Mouse (Mus musculus) liver, embryonic 13.5 days (tissue): ENCODE measurements at regions not wholly inside any gene's neighbourhood (a gene's known extent, or its start where the extent isn't known, plus 50 kb on each side); places are given as distances from the start of the nearest gene placed in this dataset.

Experiments
- ATAC-seq: fragments of 200-750 bp; cut with Nextera tagmentation; 2 replicates; pipeline ENCODE4 v1.8.0; 2017; ENCODE audit warnings: low read depth, mild to moderate bottlenecking, moderate number of reproducible peaks, moderate library complexity
- DNase-seq: peaks from one replicate; pipeline ENCODE4 v3.0.0; 2022
- H3K27ac ChIP-seq: fragments of 300-500 bp; sonication (generic); 2 replicates; pipeline ENCODE4 v1.5.1; 2015; ENCODE audit warnings: moderate library complexity, mild to moderate bottlenecking, inconsistent platforms
- H3K27me3 ChIP-seq: fragments of 300-500 bp; sonication (generic); 2 replicates; pipeline ENCODE4 v1.6.1; 2015; ENCODE audit warnings: mild to moderate bottlenecking, inconsistent platforms
- H3K36me3 ChIP-seq: fragments of 300-500 bp; sonication (generic); 2 replicates; pipeline ENCODE4 v1.6.1; 2015; ENCODE audit warnings: mild to moderate bottlenecking, inconsistent platforms
- H3K4me1 ChIP-seq: fragments of 300-500 bp; sonication (generic); replicated peaks from 2 replicates; pipeline ENCODE4 v1.6.1; 2015; ENCODE audit warnings: inconsistent platforms
- H3K4me2 ChIP-seq: fragments of 300-500 bp; sonication (generic); 2 replicates; pipeline ENCODE4 v1.6.1; 2015; ENCODE audit warnings: inconsistent platforms, mild to moderate bottlenecking, moderate library complexity
- H3K4me3 ChIP-seq: fragments of 300-500 bp; sonication (generic); replicated peaks from 2 replicates; pipeline ENCODE4 v1.5.1; 2015; ENCODE audit warnings: mild to moderate bottlenecking, inconsistent platforms
- H3K9ac ChIP-seq: fragments of 300-500 bp; sonication (generic); 2 replicates; pipeline ENCODE4 v1.6.1; 2015; ENCODE audit warnings: mild to moderate bottlenecking, inconsistent platforms
- H3K9me3 ChIP-seq: fragments of 300-500 bp; sonication (generic); replicated peaks from 2 replicates; pipeline ENCODE4 v1.6.1; 2016; ENCODE audit warnings: inconsistent platforms
- WGBS: fragments of 180-500 bp; shearing (Covaris S2); methylation state at CpG from one replicate; pipeline ENCODE4 v1.1.7; 2015; ENCODE audit not compliant: insufficient replicate concordance; 5-methylcytosine and 5-hydroxymethylcytosine counted together

DNA sequence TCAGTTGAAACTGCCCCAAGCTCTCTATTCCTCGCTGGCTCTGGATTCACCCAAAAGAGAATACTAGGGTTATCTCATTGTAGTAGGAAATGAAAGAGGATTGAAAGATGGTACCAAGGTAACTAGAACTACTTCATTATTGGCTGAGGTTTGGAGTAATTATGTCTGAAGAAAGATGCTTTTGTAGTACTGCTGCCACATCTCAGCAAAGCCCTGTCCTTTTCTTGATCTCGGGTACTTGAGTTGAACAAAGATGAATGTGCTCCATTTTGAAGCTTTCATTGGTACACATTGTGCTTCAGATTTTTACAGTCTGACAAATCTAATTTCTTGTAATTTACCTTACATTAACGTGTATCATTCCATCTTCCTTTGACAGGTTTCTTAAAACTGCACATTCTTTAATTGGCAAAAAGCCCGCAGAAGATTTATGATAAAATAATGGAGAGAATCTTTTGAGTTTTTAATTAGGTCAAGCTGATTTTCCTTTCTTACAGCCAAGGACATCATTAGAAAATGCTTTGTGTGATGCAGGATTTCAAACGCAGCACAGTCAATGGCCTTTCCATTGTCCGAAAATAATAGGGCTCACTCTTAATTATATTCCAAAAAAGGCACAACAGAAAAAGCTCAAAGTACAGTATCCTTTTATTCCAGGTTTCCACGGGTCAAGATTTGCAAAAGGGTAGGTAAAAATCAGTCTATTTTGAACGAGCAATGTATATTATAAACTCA, 1791.7 kb upstream of the Nudt12 start:
- no peak overlapping the region for H3K27ac ChIP-seq

DNA sequence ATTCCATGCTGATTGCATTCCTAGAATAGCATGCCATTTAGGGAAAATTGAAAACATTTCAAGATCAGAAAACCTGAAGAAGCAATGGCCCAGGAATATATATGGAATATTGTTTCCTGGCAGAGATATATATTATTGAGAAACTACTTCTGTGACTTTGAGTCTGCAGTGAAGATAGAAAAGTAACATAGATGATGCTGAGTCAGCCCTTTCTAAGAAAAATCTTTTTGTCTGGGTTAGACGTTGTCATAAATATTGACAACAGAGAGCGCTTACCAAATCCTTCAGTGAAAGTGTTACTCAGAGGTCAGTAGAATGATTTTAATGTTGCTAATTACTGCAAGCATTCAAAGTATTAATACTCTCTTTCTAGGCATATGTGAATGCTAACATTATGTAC, 1749.1 kb upstream of the Nudt12 start:
- Histone ChIP-seq H3K27ac (no peak overlapping the region), H3K4me2 (no peak overlapping the region), H3K36me3 (no peaks in the 10 kb centered on the region), H3K9me3 (no peaks in the 10 kb centered on the region), H3K4me1 (no peaks in the 10 kb centered on the region), H3K4me3 (no peak overlapping the region), H3K27me3 (no peaks in the 10 kb centered on the region), H3K9ac (no peak overlapping the region)
- ATAC-seq (no peak), DNase-seq (no peak)
- 76% methylated on average over 2 of the region's 2 CpGs for WGBS

More for the DNA sequence above, 1791.7 kb upstream of the Nudt12 start:
- WGBS, result 57% methylated on average over 8 of the region's 8 CpGs
- Histone ChIP-seq H3K4me2 (no peak overlapping the region), H3K27me3 (no peaks in the 10 kb centered on the region), H3K36me3 (no peaks in the 10 kb centered on the region), H3K4me3 (no peak overlapping the region), H3K9me3 (no peaks in the 10 kb centered on the region), H3K9ac (no peak overlapping the region), H3K4me1 (no peaks in the 10 kb centered on the region)
- DNase-seq (no peak), ATAC-seq (no peak)

DNA sequence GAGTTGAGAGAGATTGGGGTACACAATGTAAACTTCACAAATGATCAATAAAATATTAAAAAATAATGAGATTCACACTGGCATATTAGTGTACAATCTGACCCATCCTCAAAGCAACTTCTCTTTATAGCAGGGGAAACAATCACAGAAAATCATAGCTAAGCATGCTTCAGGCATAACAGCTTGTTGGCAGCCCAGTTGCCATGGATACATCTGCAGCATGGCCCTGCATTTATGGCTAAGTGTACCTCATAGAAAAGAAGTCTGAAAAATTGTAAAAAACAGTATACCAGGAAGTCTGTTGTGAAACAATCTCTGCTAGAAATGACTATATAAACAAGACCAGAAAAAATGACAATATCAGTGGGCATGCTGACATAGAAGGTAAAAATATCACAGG, 1747.9 kb upstream of the Nudt12 start:
- Histone ChIP-seq H3K36me3 (no peaks in the 10 kb centered on the region), H3K9me3 (no peaks in the 10 kb centered on the region), H3K9ac (no peak overlapping the region), H3K27ac (no peak overlapping the region), H3K4me1 (no peaks in the 10 kb centered on the region), H3K4me2 (no peak overlapping the region), H3K27me3 (no peaks in the 10 kb centered on the region), H3K4me3 (no peak overlapping the region)
- no peak for DNase-seq
- ATAC-seq, result no peak

DNA sequence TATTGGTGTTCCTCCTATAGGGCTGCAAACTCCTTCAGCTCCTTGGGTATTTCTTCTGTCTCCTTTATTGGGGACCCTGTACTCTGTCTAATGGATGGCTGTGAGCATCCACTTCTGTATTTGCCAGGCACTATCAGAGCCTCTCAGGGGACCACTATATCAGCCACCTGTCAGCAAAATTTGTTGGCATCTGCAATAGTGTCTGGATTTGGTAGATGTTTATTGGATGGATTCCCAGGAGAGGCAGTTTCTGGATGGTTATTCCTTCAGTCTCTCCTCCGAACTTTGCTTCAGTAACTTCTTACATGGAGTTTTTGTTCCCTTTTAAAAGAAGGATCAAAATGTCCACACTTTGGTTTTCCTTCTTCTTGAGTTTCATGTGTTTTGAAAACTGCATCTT, 1729.7 kb upstream of the Nudt12 start:
- no peaks in the 10 kb centered on the region for H3K36me3 ChIP-seq
- H3K27me3 ChIP-seq, result no peaks in the 10 kb centered on the region
- H3K4me1 ChIP-seq, result no peaks in the 10 kb centered on the region
- no peaks in the 10 kb centered on the region for H3K9me3 ChIP-seq
- no peak overlapping the region for H3K4me2 ChIP-seq
- 31% methylated on average over 1 of the region's 1 CpGs for WGBS
- DNase-seq (no peak), ATAC-seq (no peak)
- no peak overlapping the region for H3K27ac ChIP-seq
- no peak overlapping the region for H3K9ac ChIP-seq
- no peak overlapping the region for H3K4me3 ChIP-seq

DNA sequence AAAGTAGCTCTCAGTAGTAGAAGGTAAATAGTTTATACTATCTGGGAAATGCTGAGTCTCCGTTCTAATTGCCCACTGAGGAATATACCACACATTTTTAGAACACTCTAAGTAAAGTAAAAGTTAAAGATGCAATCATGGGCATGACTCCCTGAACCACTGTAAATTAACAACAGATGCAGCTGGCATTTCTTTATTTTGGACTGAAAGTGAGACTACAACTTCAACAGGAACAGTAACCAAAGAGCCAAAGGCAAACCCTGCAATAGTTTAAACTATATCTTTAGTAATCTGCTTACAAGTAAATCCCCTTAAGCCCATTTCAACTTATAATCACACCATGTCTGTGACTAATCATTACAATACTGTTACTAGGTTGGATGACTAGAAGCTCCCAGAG, 1725.0 kb upstream of the Nudt12 start:
- WGBS, result 48% methylated on average over 1 of the region's 1 CpGs
- no peak overlapping the region for H3K27ac ChIP-seq

DNA sequence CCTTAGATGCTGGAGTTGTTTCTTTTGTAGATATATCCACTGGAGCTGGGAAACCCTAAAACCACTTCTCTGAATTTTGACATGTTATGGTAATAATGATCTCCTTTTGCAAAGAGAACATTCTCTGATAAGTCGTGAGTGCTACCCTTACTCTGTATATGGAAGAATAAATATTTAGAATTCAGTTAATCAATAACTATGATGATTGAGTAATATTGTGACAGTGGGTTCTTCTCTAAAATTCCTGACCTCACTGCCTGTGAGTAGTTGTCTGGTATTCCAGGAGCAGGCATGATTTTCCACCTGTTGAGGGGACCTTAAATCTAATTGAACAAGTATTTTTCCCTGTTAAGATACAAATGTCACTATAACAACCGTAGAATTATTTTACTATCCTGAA, 1707.0 kb upstream of the Nudt12 start:
- H3K4me1 ChIP-seq, result no peaks in the 10 kb centered on the region
- H3K4me3 ChIP-seq, result no peak overlapping the region
- WGBS, result 58% methylated on average over 2 of the region's 2 CpGs
- DNase-seq, result no peak
- H3K9ac ChIP-seq, result no peak overlapping the region
- H3K4me2 ChIP-seq, result no peak overlapping the region
- ATAC-seq, result no peak
- no peaks in the 10 kb centered on the region for H3K9me3 ChIP-seq
- H3K27me3 ChIP-seq, result no peaks in the 10 kb centered on the region
- no peaks in the 10 kb centered on the region for H3K36me3 ChIP-seq
- no peak overlapping the region for H3K27ac ChIP-seq

More for the DNA sequence above, 1725.0 kb upstream of the Nudt12 start:
- no peak for ATAC-seq
- no peak for DNase-seq
- Histone ChIP-seq H3K4me1 (no peaks in the 10 kb centered on the region), H3K4me3 (no peak overlapping the region), H3K9ac (no peak overlapping the region), H3K4me2 (no peak overlapping the region), H3K27me3 (no peaks in the 10 kb centered on the region), H3K9me3 (no peaks in the 10 kb centered on the region), H3K36me3 (no peaks in the 10 kb centered on the region)

DNA sequence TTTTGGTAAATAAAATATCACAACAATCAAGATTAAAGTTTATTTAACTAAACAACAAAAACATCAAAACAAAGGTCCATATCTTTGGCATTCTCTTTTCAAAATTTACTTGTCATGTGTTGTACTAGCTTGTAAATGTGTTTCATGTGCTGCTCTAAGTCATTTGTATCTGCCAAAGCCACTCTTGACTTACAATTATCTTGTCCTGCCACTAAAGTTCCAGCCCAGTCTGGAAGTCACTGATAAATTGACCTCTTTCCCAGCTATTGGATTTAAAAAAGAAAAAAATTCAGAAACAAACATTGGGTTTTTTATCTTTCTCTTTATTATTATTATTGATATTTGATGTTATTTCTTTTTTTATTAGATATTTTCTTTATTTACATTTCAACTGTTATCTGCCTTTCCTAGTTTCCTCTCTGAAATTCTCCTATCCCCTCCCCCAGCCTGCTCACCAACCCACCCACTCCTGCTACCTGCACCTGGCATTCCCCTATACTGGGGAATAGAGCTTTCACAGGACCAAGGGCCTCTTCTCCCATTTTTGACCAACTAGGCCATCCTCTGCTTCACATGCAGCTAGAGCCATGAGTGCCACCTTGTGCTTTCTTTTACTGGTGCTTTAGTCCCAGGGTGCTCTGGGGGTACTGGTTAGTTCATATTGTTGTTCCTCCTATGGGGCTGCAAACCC, 1704.9 kb upstream of the Nudt12 start:
- Histone ChIP-seq H3K9me3 (no peaks in the 10 kb centered on the region), H3K9ac (no peak overlapping the region), H3K36me3 (no peaks in the 10 kb centered on the region), H3K4me1 (no peaks in the 10 kb centered on the region), H3K4me3 (no peak overlapping the region), H3K27ac (no peak overlapping the region), H3K27me3 (no peaks in the 10 kb centered on the region), H3K4me2 (no peak overlapping the region)
- peak; percentile 3 for DNase-seq
- peak; percentile 77; the same call in 1 of the 2 replicates for ATAC-seq

DNA sequence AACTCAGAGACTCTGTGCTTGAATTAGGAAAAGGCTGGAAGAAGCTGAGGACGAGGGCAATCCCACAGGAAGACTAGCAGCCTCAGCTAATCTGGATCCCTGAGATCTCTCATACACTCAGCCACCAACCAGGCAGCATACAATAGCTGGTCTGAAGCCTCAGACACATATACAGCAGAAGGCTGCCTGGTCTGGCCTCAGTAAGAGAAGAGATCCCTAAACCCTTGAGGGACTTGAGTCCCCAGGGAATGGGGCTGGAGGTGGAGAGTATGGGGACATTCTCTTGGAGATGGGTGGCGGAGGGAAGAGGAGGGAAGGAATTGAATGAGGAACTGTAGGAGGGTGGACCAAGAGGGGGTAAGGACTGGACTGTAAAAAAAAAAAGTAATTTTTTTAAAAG, 1704.3 kb upstream of the Nudt12 start:
- Histone ChIP-seq H3K27me3 (no peaks in the 10 kb centered on the region), H3K4me1 (no peaks in the 10 kb centered on the region), H3K27ac (no peak overlapping the region), H3K9ac (no peak overlapping the region), H3K4me3 (no peak overlapping the region), H3K36me3 (no peaks in the 10 kb centered on the region), H3K9me3 (no peaks in the 10 kb centered on the region), H3K4me2 (no peak overlapping the region)
- DNase-seq, result no peak
- no peak for ATAC-seq
- WGBS, result 47% methylated on average over 2 of the region's 2 CpGs
